8 mouse cellular contexts compared by ENCODE assay signal in genomic region chr1:135146946-135147701, GRCm38 (mm10). TPM values are rescaled to one million over a fixed set of nuclear protein-coding genes. Genes with fewer than 3 reads are reported as not detected.
DNase-seq lines count a peak whose midpoint lies in the region; ATAC-seq and TF ChIP-seq lines count a peak whose summit lies in the region.

No protein-coding gene starts in this region.

- H3K4me2 ChIP-seq in hindbrain, embryonic 16.5 days (ENCODE audit: low read length): peak overlapping the region; percentile 84

- H3K27ac ChIP-seq in gastrocnemius, adult 2 months: peak overlapping the region; percentile 98
- peak overlapping the region; percentile 98 for H3K27ac ChIP-seq in hindbrain, embryonic 16.5 days (ENCODE audit: low read depth, low read length)
- H3K27ac ChIP-seq in macrophage: peak overlapping the region; percentile 87

- peak; percentile 46 for DNase-seq in T-cell, adult 2 months (ENCODE audit: low spot score)
- DNase-seq in cerebellum, postnatal 4 days (ENCODE audit: low spot score in 2 of 2): peak; percentile 52 to 78
- peak; percentile 92 for DNase-seq in gastrocnemius, adult 2 months
- DNase-seq in left cerebral cortex, adult 18-20 months (ENCODE audit: low spot score in 2 of 2): peak; percentile 65 to 68
- DNase-seq in retina, postnatal 1 day: peak; percentile 78
- DNase-seq in thymus, postnatal 4 days: peak; percentile 72

- H3K4me1 ChIP-seq in hindbrain, embryonic 16.5 days (ENCODE audit: control insufficient read depth, insufficient read depth, low read depth, low read length): peaks cover 33% of the 10 kb centered on the region

- WGBS in hindbrain, embryonic 16.5 days: under 1% methylated on average over 55 of the region's 69 CpGs
- WGBS in macrophage (ENCODE audit: missing documents): 1% methylated on average over 69 of the region's 69 CpGs

- H3K9me3 ChIP-seq in hindbrain, embryonic 16.5 days (ENCODE audit: control insufficient read depth, low read length): no peaks in the 10 kb centered on the region

- H3K27me3 ChIP-seq in hindbrain, embryonic 16.5 days (replicated peaks; ENCODE audit: control insufficient read depth, insufficient read depth, low read length): no peaks in the 10 kb centered on the region

- H3K4me3 ChIP-seq in gastrocnemius, adult 2 months: peak overlapping the region; percentile 94
- H3K4me3 ChIP-seq in hindbrain, embryonic 16.5 days (ENCODE audit: low read length): peak overlapping the region; percentile 98
- H3K4me3 ChIP-seq in macrophage (ENCODE audit: inconsistent target): peak overlapping the region; percentile 96

- H3K79me2 ChIP-seq in macrophage (ENCODE audit: inconsistent target): peaks cover 48% of the 10 kb centered on the region

- peak; percentile 72 for ATAC-seq in hindbrain, embryonic 16.5 days

- TF ChIP-seq CTCF in gastrocnemius, adult 2 months (IDR thresholded peaks at IDR 0.05): no peak

- H3K36me3 ChIP-seq in hindbrain, embryonic 16.5 days (ENCODE audit: control insufficient read depth, insufficient read depth, low read length): 0 out of 2 replicates have a peak, but pooled peaks cover 2% of the 10 kb centered on the region
- peaks cover 35% of the 10 kb centered on the region; the same call in 1 of the 2 replicates for H3K36me3 ChIP-seq in macrophage (ENCODE audit: inconsistent target)

- peak overlapping the region; percentile 99 for H3K9ac ChIP-seq in hindbrain, embryonic 16.5 days (ENCODE audit: low read depth, low read length)

- intact Hi-C loops in gastrocnemius, adult 2 months (cut with DNase I): no loop called here

RNA-seq across cellular contexts. Expression of gene Arl8a, which starts 0.5 kb away (rescaled TPM):
- 10 to 100 TPM; 16.5 to 17.8 TPM for total RNA-seq in gastrocnemius, adult 2 months (2021)
- 329 and 392 TPM in 2 replicates for polyA plus RNA-seq in hindbrain, embryonic 16.5 days (2015; fragmentation: Nextera tagmentation; extraction: Ambion mirVana)
- 100 to 1,000 TPM; 264 to 266 TPM for total RNA-seq in left cerebral cortex, adult 18-20 months (2021)
- 100 to 1,000 TPM; 289 to 598 (median 388) TPM for total RNA-seq in macrophage (2018; cell fraction: chromatin; rRNA removed)
- 100 to 1,000 TPM; 209 to 299 (median 243) TPM for total RNA-seq in macrophage (2018; cell fraction: cytosol; rRNA removed)
- total RNA-seq in macrophage (2018; cell fraction: nucleus; rRNA removed): 100 to 1,000 TPM; 250 to 405 (median 299) TPM
- 169 to 332 TPM (median 211 TPM) in 3 replicates for polyA plus RNA-seq in macrophage (2018)

RNA-seq across cellular contexts. Expression of gene Ptpn7, which starts 14.6 kb away (rescaled TPM):
- under 1 TPM in 1 of 2 experiments, not detected in 1; 0.17 TPM for total RNA-seq in gastrocnemius, adult 2 months (2021)
- polyA plus RNA-seq in hindbrain, embryonic 16.5 days (2015; fragmentation: Nextera tagmentation; extraction: Ambion mirVana): 0.24 and 0.30 TPM in 2 replicates
- total RNA-seq in left cerebral cortex, adult 18-20 months (2021): under 1 TPM; 0.45 to 0.91 TPM
- 10 to 100 TPM in 21 of 26 experiments, 1 to 10 TPM in 5; 4.0 to 47.8 (median 24.6) TPM for total RNA-seq in macrophage (2018; cell fraction: chromatin; rRNA removed)
- total RNA-seq in macrophage (2018; cell fraction: cytosol; rRNA removed): 10 to 100 TPM in 25 of 26 experiments, 1 to 10 TPM in 1; 8.1 to 42.2 (median 27.2) TPM
- total RNA-seq in macrophage (2018; cell fraction: nucleus; rRNA removed): 10 to 100 TPM in 20 of 26 experiments, 1 to 10 TPM in 6; 4.6 to 57.7 (median 19.2) TPM
- polyA plus RNA-seq in macrophage (2018): 25.1 to 57.9 TPM (median 26.9 TPM) in 3 replicates

RNA-seq across cellular contexts. Expression of gene Gpr37l1, which starts 20.4 kb away (rescaled TPM):
- under 1 TPM; 0.38 to 0.56 TPM for total RNA-seq in gastrocnemius, adult 2 months (2021)
- polyA plus RNA-seq in hindbrain, embryonic 16.5 days (2015; fragmentation: Nextera tagmentation; extraction: Ambion mirVana): 2.7 and 6.1 TPM in 2 replicates
- 100 to 1,000 TPM; 160 to 178 TPM for total RNA-seq in left cerebral cortex, adult 18-20 months (2021)
- not detected for total RNA-seq in macrophage (2018; cell fraction: chromatin; rRNA removed)
- total RNA-seq in macrophage (2018; cell fraction: cytosol; rRNA removed): not detected
- not detected for total RNA-seq in macrophage (2018; cell fraction: nucleus; rRNA removed)
- polyA plus RNA-seq in macrophage (2018): not detected in 3 replicates

RNA-seq across cellular contexts. Expression of gene Lgr6, which starts 42.0 kb away (rescaled TPM):
- total RNA-seq in gastrocnemius, adult 2 months (2021): under 1 TPM; 0.08 to 0.86 TPM
- 1.4 and 1.7 TPM in 2 replicates for polyA plus RNA-seq in hindbrain, embryonic 16.5 days (2015; fragmentation: Nextera tagmentation; extraction: Ambion mirVana)
- 1 to 10 TPM; 1.5 to 2.7 TPM for total RNA-seq in left cerebral cortex, adult 18-20 months (2021)
- not detected for total RNA-seq in macrophage (2018; cell fraction: chromatin; rRNA removed)
- not detected for total RNA-seq in macrophage (2018; cell fraction: cytosol; rRNA removed)
- total RNA-seq in macrophage (2018; cell fraction: nucleus; rRNA removed): not detected
- not detected in 3 replicates for polyA plus RNA-seq in macrophage (2018)

Comparison
In these comparisons a context has a peak if more than half of its experiments do, and no peak if none do; other contexts are left out.
1. Peak in every context shown above with its lines: DNase-seq, ATAC-seq, H3K4me3 ChIP-seq and H3K27ac ChIP-seq.
2. RNA of gene Arl8a, which starts 0.5 kb away (total RNA-seq): 264 to 266 TPM in left cerebral cortex, adult 18-20 months; 16.5 to 17.8 TPM in gastrocnemius, adult 2 months; every median in the first group is over 10 times any median in the second.
3. RNA of gene Gpr37l1, which starts 20.4 kb away (total RNA-seq): 160 to 178 TPM in left cerebral cortex, adult 18-20 months; 0.38 to 0.56 TPM in gastrocnemius, adult 2 months; every median in the first group is over 100 times any median in the second.